20 mouse cellular contexts compared by ENCODE assay signal in the genomic region with DNA sequence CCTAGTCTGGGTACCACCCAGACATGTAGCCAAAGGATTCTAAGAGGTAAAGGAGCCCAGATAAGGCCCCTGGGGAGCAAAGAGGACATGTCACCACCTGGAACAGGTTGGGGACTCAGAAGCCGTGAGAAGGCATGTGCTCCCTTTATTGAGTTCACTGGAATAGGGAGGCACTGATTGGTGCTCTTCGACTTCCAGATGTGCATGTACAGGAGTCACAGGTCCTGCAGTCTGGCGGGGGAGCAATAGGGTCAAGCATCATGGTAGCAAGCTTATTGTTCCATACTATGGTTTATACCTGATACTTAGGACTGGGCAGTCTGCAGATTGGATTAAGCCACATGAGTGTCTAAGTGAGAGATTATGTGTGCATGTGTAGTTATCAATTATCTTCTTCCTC. TPM values are rescaled to one million over a fixed set of nuclear protein-coding genes. Genes with fewer than 3 reads are reported as not detected.
"Had no signal": no experiment of that assay in that cellular context is flagged by ENCODE, and none has a peak within 500 bp of the region (broad histone marks: within the 10 kb centered on the region; RNA-seq: fewer than 3 reads in every experiment).

No protein-coding gene starts in this region.

- H3K4me3 ChIP-seq: limb, embryonic 13.5 days; midbrain, embryonic 15.5 days; neural tube, embryonic 13.5 days; stomach, embryonic 15.5 days had no signal

- H3K4me1 ChIP-seq: stomach, embryonic 15.5 days had no signal

- H3K36me3 ChIP-seq: limb, embryonic 13.5 days; midbrain, embryonic 15.5 days; neural tube, embryonic 13.5 days; stomach, embryonic 15.5 days had no signal

- DNase-seq: kidney, postnatal 14 days; left cerebral cortex, postnatal 4 days; lung, adult 18-20 months; lung, postnatal 36 days; retina, postnatal 1 day; right cerebral cortex, postnatal 4 days; thymus, adult 2 months; thymus, postnatal 25 days had no signal

- H3K9ac ChIP-seq: limb, embryonic 13.5 days; liver, embryonic 14.5 days; midbrain, embryonic 15.5 days; neural tube, embryonic 13.5 days; stomach, embryonic 15.5 days had no signal

- ATAC-seq: lung, postnatal 0 days; midbrain, embryonic 15.5 days had no signal

- H3K4me2 ChIP-seq: limb, embryonic 13.5 days; midbrain, embryonic 15.5 days; neural tube, embryonic 13.5 days; stomach, embryonic 15.5 days had no signal

- H3K9me3 ChIP-seq: limb, embryonic 13.5 days; midbrain, embryonic 15.5 days; neural tube, embryonic 13.5 days; stomach, embryonic 15.5 days had no signal

- H3K27ac ChIP-seq: limb, embryonic 13.5 days; liver, embryonic 14.5 days; midbrain, embryonic 15.5 days; neural tube, embryonic 13.5 days; stomach, embryonic 15.5 days had no signal

RNA-seq across cellular contexts. Expression of gene Gata5, which starts 56.9 kb away (rescaled TPM):
- total RNA-seq: layer of hippocampus, adult 8-10 months; layer of hippocampus, postnatal 14 days; left cerebral cortex, adult 18-20 months; left cerebral cortex, postnatal 10 days; left cerebral cortex, postnatal 4 days; megakaryocyte progenitor cell, adult 5-6 weeks; monocyte, adult 5-6 weeks had no signal
- polyA plus RNA-seq: midbrain, embryonic 15.5 days had no signal
